Comparison of ENCODE assay signal across 7 mouse cellular contexts in the genomic region with DNA sequence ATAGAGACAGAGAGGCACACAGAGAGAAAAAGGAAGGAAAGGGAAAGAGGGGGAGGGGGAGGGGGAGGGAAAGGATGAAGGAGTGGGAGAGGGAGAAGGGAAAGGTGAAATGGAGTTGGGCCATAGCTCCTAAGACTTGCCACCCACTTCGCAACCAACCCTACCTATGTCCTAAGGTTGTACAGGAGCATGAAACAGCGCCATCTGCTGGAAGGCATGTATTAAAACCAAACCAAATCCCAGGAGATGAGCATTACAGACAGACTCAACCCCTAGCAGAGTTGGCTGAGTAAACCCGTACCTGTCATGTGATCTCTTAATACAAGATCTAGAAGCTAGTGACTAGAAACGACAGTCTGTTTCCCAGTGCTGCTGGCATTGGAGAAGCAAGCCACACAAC.
A peak's percentile ranks its signal among the peaks of the same experiment; 100 is the strongest.
DNase-seq lines count a peak whose midpoint lies in the region; ATAC-seq lines count a peak whose summit lies in the region.

No protein-coding gene starts in this region.

- intact Hi-C loops in left cerebral cortex, postnatal 14 days (cut with DNase I): loop anchor here (5.0 kb wide), 1 partner anchor 216 kb away; no protein-coding TSS in a partner anchor

- H3K4me1 ChIP-seq in brown adipose tissue, adult 24 weeks (ENCODE audit: control insufficient read depth, insufficient read depth, insufficient read length, low read length): peaks cover 2% of the 10 kb centered on the region; the same call in 1 of the 2 replicates

- peak; percentile 18 to 35 for DNase-seq in left cerebral cortex, postnatal 14 days (ENCODE audit: low spot score in 2 of 2)
- DNase-seq in left cerebral cortex, adult 11 months (ENCODE audit: low spot score): no peak
- peak; percentile 75 for DNase-seq in R1 (ENCODE audit: low read depth, low spot score)
- peak; percentile 37 for DNase-seq in forelimb bud, embryonic 11.5 days (ENCODE audit: low read depth, low spot score)

- H3K4me3 ChIP-seq in brown adipose tissue, adult 24 weeks (ENCODE audit: insufficient read depth, low read depth, low read length): no peak overlapping the region

- peak; percentile 91 for ATAC-seq in megakaryocyte progenitor cell, adult 5-6 weeks (replicated peaks; ENCODE audit: poor library complexity)
- ATAC-seq in erythroid progenitor cell, adult 5-6 weeks (replicated peaks; ENCODE audit: low FRiP score, poor library complexity, severe bottlenecking): no peak

- H3K27ac ChIP-seq in brown adipose tissue, adult 24 weeks (replicated peaks; ENCODE audit: low read depth, low read length): peak overlapping the region; percentile 70
